Mouse (Mus musculus): ENCODE results near the gene Pcyt2. TPM values are rescaled to one million over a fixed set of nuclear protein-coding genes. Genes with fewer than 3 reads are reported as not detected.

Gene Pcyt2
- total and polyA plus RNA-seq, 3 experiments = 86.7 to 87.3 TPM; not detected in 1

- Histone ChIP-seq H3K4me1 (ENCODE audit: control insufficient read depth in 1 of 2, insufficient read depth in 2 of 2, low read length in 2 of 2) (no peaks in the 10 kb centered on the region), H3K36me3 (ENCODE audit: control insufficient read depth in 1 of 2, insufficient read depth in 2 of 2, low read length in 2 of 2) (no peaks in the 10 kb centered on the region), H3K79me2 (ENCODE audit: control insufficient read depth, insufficient read depth, low read length, poor library complexity) (no peaks in the 10 kb centered on the region), H3K9me3 (replicated peaks; ENCODE audit: insufficient read depth, low read length) (no peaks in the 10 kb centered on the region), H3K4me3 (ENCODE audit: control insufficient read depth in 1 of 2, insufficient read depth in 1 of 2, low read depth in 2 of 2, low read length in 2 of 2) (no peak overlapping the region), H3K27ac (ENCODE audit: control insufficient read depth, low read depth, low read length) (no peak overlapping the region), H3K9ac (ENCODE audit: control insufficient read depth, low read depth, low read length, poor library complexity, severe bottlenecking) (no peak overlapping the region), H3K27me3 (ENCODE audit: control insufficient read depth in 1 of 2, insufficient read depth in 2 of 2, low read length in 2 of 2) (peaks cover 2 to 7% of the 10 kb centered on the region in 2 experiments; a peak in 3 of 4 replicates)
- no peak for DNase-seq (ENCODE audit: low read depth, low spot score)
- TF ChIP-seq CTCF (IDR thresholded peaks at IDR 0.05 in 2 of 3, conservative IDR thresholded peaks at IDR 0.05 in 1 of 3; ENCODE audit: control insufficient read depth in 1 of 3, insufficient read depth in 1 of 3, low read depth in 2 of 3, low read length in 3 of 3, poor library complexity in 1 of 3, severe bottlenecking in 1 of 3) (no peak), ZNF384 (IDR thresholded peaks at IDR 0.05; ENCODE audit: low read depth, low read length) (no peak), RCOR1 (IDR thresholded peaks at IDR 0.05; ENCODE audit: low read depth, low read length) (no peak), TBP (IDR thresholded peaks at IDR 0.05; ENCODE audit: low read depth, low read length) (no peak)
Observed at GRCm38 (mm10) chr11:120657301-120657700, 39.6 kb upstream of the Pcyt2 start.

DNA sequence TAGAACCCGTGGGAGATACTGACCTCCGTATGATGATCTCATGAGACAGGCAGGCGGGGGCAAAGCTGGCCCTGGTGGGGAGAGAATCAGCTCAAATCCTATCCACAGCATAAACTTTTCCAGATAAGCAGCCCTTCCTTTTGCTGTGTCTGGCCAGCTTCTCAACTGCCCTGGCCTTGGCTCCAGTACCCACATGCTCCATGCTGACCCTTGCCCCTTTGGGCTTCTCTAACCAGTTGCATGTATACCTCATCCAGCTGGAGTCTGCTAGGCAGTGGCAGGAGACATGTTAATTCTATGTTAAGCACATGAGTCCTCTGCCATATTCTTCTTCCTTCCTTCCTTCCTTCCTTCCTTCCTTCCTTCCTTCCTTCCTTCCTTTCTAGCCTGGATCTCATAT, 37.0 kb upstream of the Pcyt2 start:
- TF ChIP-seq ZC3H11A (IDR thresholded peaks at IDR 0.05; ENCODE audit: low read depth, low read length) = no peak
- no peak for TF ChIP-seq E2F4 (IDR thresholded peaks at IDR 0.05; ENCODE audit: borderline replicate concordance, low read depth, low read length)
- no peak for TF ChIP-seq MAX (IDR thresholded peaks at IDR 0.05; ENCODE audit: low read length)
- no peak for TF ChIP-seq SMC3 (IDR thresholded peaks at IDR 0.05; ENCODE audit: low read depth, low read length)
- no peak for TF ChIP-seq BHLHE40 (IDR thresholded peaks at IDR 0.05; ENCODE audit: borderline replicate concordance, low read depth, low read length)
- TF ChIP-seq ZNF384 (IDR thresholded peaks at IDR 0.05; ENCODE audit: low read depth, low read length) = no peak
- TF ChIP-seq RAD21 (IDR thresholded peaks at IDR 0.05; ENCODE audit: low read depth, low read length) = no peak
- no peak for TF ChIP-seq CHD1 (IDR thresholded peaks at IDR 0.05; ENCODE audit: low read depth, low read length)
- TF ChIP-seq TAL1 (IDR thresholded peaks at IDR 0.05; ENCODE audit: low read length) = no peak
- no peak for TF ChIP-seq POLR2AphosphoS5 (IDR thresholded peaks at IDR 0.05; ENCODE audit: borderline replicate concordance, low read depth, low read length)
- no peak for TF ChIP-seq MAFK (IDR thresholded peaks at IDR 0.05; ENCODE audit: borderline replicate concordance, low read depth, low read length)
- no peak for TF ChIP-seq RCOR1 (IDR thresholded peaks at IDR 0.05; ENCODE audit: low read depth, low read length)
- TF ChIP-seq USF1 (IDR thresholded peaks at IDR 0.05; ENCODE audit: low read depth, low read length) = no peak

DNA sequence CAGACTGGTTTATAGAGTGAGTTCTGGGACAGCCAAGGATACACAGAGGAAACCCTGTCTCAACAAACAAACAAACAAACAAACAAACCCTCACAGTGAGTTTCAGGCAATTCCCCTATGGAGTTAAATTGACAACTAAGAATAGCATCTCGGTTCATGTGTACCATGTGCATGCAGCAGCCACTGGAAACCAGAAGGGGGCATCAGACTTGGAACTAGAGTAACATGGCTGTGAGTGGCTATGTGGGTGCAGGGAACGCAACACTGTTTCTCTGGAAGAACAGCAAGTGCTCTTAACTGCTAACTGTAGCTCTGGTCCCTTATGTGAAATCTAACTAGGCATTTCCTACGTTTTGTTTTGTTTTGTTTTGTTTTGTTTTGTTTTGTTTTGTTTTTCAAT, 34.1 kb upstream of the Pcyt2 start:
- DNase-seq (ENCODE audit: low read depth, low spot score) = peak; percentile 61
- no peaks in the 10 kb centered on the region for H3K36me3 ChIP-seq (ENCODE audit: control insufficient read depth in 1 of 2, insufficient read depth in 2 of 2, low read length in 2 of 2)
- peaks cover 0 to 2% of the 10 kb centered on the region in 2 experiments; a peak in 1 of 4 replicates for H3K27me3 ChIP-seq (ENCODE audit: control insufficient read depth in 1 of 2, insufficient read depth in 2 of 2, low read length in 2 of 2)
- no peak overlapping the region for H3K9ac ChIP-seq (ENCODE audit: control insufficient read depth, low read depth, low read length, poor library complexity, severe bottlenecking)
- H3K4me3 ChIP-seq (ENCODE audit: control insufficient read depth in 1 of 2, insufficient read depth in 1 of 2, low read depth in 2 of 2, low read length in 2 of 2) = no peak overlapping the region
- no peak overlapping the region for H3K27ac ChIP-seq (ENCODE audit: control insufficient read depth, low read depth, low read length)
- no peaks in the 10 kb centered on the region for H3K4me1 ChIP-seq (ENCODE audit: control insufficient read depth in 1 of 2, insufficient read depth in 2 of 2, low read length in 2 of 2)
- H3K9me3 ChIP-seq (replicated peaks; ENCODE audit: insufficient read depth, low read length) = no peaks in the 10 kb centered on the region
- no peaks in the 10 kb centered on the region for H3K79me2 ChIP-seq (ENCODE audit: control insufficient read depth, insufficient read depth, low read length, poor library complexity)
- no peak for TF ChIP-seq KAT2A (conservative IDR thresholded peaks at IDR 0.05; ENCODE audit: low read depth, low read length)
- TF ChIP-seq MYB (IDR thresholded peaks at IDR 0.05; ENCODE audit: low read depth, low read length) = no peak
- no peak for TF ChIP-seq TBP (IDR thresholded peaks at IDR 0.05; ENCODE audit: low read depth, low read length)
- TF ChIP-seq NRF1 (IDR thresholded peaks at IDR 0.05; ENCODE audit: insufficient read depth, low read depth, low read length, poor library complexity, severe bottlenecking) = no peak
- TF ChIP-seq USF2 (IDR thresholded peaks at IDR 0.05; ENCODE audit: borderline replicate concordance in 1 of 2, insufficient read depth in 1 of 2, low read depth in 1 of 2, low read length in 2 of 2) = no peak
- peak; percentile 28 for TF ChIP-seq ZC3H11A (IDR thresholded peaks at IDR 0.05; ENCODE audit: low read depth, low read length)
- no peak for TF ChIP-seq MXI1 (IDR thresholded peaks at IDR 0.05; ENCODE audit: low read depth, low read length)
- TF ChIP-seq CTCF (IDR thresholded peaks at IDR 0.05 in 2 of 3, conservative IDR thresholded peaks at IDR 0.05 in 1 of 3; ENCODE audit: control insufficient read depth in 1 of 3, insufficient read depth in 1 of 3, low read depth in 2 of 3, low read length in 3 of 3, poor library complexity in 1 of 3, severe bottlenecking in 1 of 3) = peak; percentile 63 to 75 (median 69)
- no peak for TF ChIP-seq CHD1 (IDR thresholded peaks at IDR 0.05; ENCODE audit: low read depth, low read length)
- TF ChIP-seq ETS1 (IDR thresholded peaks at IDR 0.05; ENCODE audit: low read depth, low read length) = no peak
- no peak for TF ChIP-seq NELFE (IDR thresholded peaks at IDR 0.05; ENCODE audit: low read depth, low read length)
- TF ChIP-seq SMC3 (IDR thresholded peaks at IDR 0.05; ENCODE audit: low read depth, low read length) = peak; percentile 77
- no peak for TF ChIP-seq UBTF (IDR thresholded peaks at IDR 0.05; ENCODE audit: borderline replicate concordance, insufficient read depth, low read depth, low read length)
- no peak for TF ChIP-seq GABPA (IDR thresholded peaks at IDR 0.05; ENCODE audit: low read depth, low read length)

More for the DNA sequence above, 37.0 kb upstream of the Pcyt2 start:
- no peaks in the 10 kb centered on the region for H3K36me3 ChIP-seq (ENCODE audit: control insufficient read depth in 1 of 2, insufficient read depth in 2 of 2, low read length in 2 of 2)
- H3K9ac ChIP-seq (ENCODE audit: control insufficient read depth, low read depth, low read length, poor library complexity, severe bottlenecking) = no peak overlapping the region
- no peaks in the 10 kb centered on the region for H3K79me2 ChIP-seq (ENCODE audit: control insufficient read depth, insufficient read depth, low read length, poor library complexity)
- no peak for DNase-seq (ENCODE audit: low read depth, low spot score)
- H3K27me3 ChIP-seq (ENCODE audit: control insufficient read depth in 1 of 2, insufficient read depth in 2 of 2, low read length in 2 of 2) = peaks cover 2 to 7% of the 10 kb centered on the region in 2 experiments; a peak in 3 of 4 replicates
- H3K27ac ChIP-seq (ENCODE audit: control insufficient read depth, low read depth, low read length) = no peak overlapping the region
- no peaks in the 10 kb centered on the region for H3K9me3 ChIP-seq (replicated peaks; ENCODE audit: insufficient read depth, low read length)
- no peak overlapping the region for H3K4me3 ChIP-seq (ENCODE audit: control insufficient read depth in 1 of 2, insufficient read depth in 1 of 2, low read depth in 2 of 2, low read length in 2 of 2)
- H3K4me1 ChIP-seq (ENCODE audit: control insufficient read depth in 1 of 2, insufficient read depth in 2 of 2, low read length in 2 of 2) = no peaks in the 10 kb centered on the region

Data from MEL (cell line).